Mouse (Mus musculus) liver (tissue): Measurements from ENCODE around the gene Vmn1r166.
"Not testable (repeated sequence)": the region's sequence is repeated elsewhere in the genome, so short reads cannot be mapped to it uniquely, and the experiment has no call there.

ENCODE experiments used
- DNase-seq: peaks from one replicate; pipeline ENCODE4 v3.0.0-alpha.2; 2020; ENCODE audit warnings: mixed read lengths

Gene Vmn1r166

DNA sequence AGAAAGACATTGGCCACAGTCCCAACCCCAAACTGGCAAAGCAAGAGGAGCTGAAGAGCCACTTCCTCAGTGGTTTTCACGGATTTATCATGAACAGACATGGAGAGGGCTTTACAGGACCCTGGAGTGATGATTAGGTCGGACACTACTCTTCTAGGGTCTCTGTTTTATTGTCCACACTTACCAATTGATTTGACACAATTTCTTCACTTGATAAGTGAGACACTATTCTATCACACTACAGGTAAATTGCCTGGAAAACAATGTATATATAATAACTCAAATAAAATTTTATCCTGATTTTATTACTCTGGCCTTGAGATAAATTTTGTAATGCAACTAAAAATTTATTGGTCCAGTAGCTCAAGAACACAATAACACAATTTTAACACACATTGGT is at the start of gene Vmn1r166:
Gene Vmn1r166, minus strand, starts transcription at position 101 of the 400 bp plus-strand sequence.
- not testable (repeated sequence) for DNase-seq

DNA sequence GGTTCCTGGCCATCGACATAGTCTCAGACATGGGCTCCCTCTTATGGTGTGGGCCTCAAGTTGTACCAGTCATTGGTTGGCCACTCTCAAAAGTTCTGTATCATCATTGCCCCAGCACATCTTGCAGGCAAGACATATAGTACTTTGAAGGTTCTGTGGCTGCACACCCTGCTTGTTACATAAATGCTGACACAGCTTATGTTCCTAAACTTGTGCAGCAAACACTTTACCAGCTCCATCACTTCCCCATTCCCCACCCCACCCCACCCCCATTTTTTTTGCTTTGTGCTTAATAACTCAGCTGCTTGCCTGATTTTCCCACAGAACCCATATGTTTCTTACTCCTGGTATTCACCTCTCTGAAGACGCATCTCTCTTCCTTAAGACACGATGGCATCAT is 49.4 kb upstream of the Vmn1r166 start, which contains the start of gene Nlrp4e:
Gene Nlrp4e, plus strand, starts transcription at position 301 of the 400 bp plus-strand sequence.
- DNase-seq, result not testable (repeated sequence)

DNA sequence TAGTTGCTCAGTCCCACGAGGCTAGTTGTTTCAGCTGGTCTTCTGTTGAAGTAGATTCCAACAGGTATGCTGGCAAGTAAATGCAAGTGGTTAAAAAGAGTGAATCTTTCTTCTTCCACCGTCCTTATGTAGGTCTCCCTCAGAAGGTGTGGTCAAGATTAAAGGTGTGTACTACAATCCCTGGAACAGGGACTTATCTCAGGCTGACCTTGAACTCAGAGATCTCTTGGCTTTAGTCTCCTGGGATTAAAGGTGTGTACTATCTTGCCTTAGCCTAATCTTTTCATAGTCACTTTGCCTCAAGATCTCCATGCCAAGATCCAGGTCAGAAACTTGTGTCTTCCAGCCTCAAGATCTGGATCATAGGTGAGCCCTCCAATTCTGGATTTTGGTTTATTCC is 27.3 kb upstream of the Vmn1r166 start, which contains the start of gene Gm6902:
Gene Gm6902, minus strand, starts transcription at position 101 of the 400 bp plus-strand sequence.
- DNase-seq, result not testable (repeated sequence)

DNA sequence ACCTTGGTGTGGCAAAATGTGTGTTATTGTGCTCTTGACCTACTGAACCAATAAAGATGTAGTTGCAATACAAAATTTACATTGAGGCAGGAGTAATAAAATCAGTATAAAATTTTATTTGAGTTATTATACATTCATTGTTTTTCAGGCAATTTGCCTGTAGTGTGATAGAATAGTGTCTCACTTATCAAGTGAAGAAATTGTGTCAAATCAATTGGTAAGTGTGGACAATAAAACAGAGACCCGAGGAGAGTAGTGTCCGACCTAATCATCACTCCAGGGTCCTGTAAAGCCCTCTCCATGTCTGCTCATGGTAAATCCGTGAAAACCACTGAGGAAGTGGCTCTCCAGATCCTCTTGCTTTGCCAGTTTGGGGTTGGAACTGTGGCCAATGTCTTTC is 34.5 kb downstream of the Vmn1r166 start, which contains the start of gene Vmn1r165:
Gene Vmn1r165, plus strand, starts transcription at position 301 of the 400 bp plus-strand sequence.
- not testable (repeated sequence) for DNase-seq
